Mouse (Mus musculus) olfactory bulb, adult 2 months (tissue): ENCODE data around the gene Cask.

Experiments used
- CTCF ChIP-seq: fragments of 200-500 bp; IDR thresholded peaks from 2 replicates; pipeline ENCODE4 v1.5.1; 2012; ENCODE audit warnings: low read depth, mild to moderate bottlenecking, low read length, moderate library complexity; ENCODE audit not compliant: insufficient read depth
- POLR2A ChIP-seq: fragments of 200-500 bp; IDR thresholded peaks from 2 replicates; pipeline ENCODE4 v1.6.1; 2012; ENCODE audit warnings: mild to moderate bottlenecking, low read depth, low read length, moderate library complexity; ENCODE audit not compliant: insufficient read depth

DNA sequence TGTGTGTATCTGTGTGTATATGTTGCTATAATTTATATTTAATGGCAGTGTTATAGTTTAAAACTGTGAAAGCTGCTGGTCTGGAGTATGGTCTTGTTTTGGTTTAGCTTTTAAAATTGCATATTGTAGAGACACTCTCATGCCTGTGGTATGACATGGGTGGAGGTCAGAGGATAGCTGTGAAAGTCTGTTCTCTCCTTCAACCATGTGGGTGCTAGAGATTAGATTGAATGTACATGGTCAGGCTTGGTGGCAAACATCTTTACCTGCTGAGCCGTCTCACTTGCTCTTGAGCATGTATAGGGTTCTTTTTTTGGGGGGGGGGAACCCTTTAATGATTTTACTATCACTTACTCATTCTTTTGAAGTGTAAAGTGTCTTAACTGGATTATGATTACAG, 361.4 kb downstream of the Cask start:
- TF ChIP-seq CTCF (no peak), POLR2A (no peak)
